Mouse (Mus musculus) heart, embryonic 12.5 days (tissue): ENCODE measurements around the gene Gpkow. TPM values are rescaled to one million over a fixed set of nuclear protein-coding genes. Genes with fewer than 3 reads are reported as not detected.
"Not testable (repeated sequence)": the region's sequence is repeated elsewhere in the genome, so short reads cannot be mapped to it uniquely, and the experiment has no call there.

Source experiments
- ATAC-seq: fragments of 200-750 bp; cut with Nextera tagmentation; 2 replicates; pipeline ENCODE4 v1.8.0; 2017; ENCODE audit warnings: moderate TSS enrichment, moderate library complexity; ENCODE audit not compliant: insufficient number of reproducible peaks, low FRiP score
- H3K27ac ChIP-seq: fragments of 300-500 bp; sonication (generic); 2 replicates; pipeline ENCODE4 v1.5.1; 2016; ENCODE audit warnings: mild to moderate bottlenecking, moderate library complexity; ENCODE audit not compliant: poor library complexity, severe bottlenecking
- H3K27me3 ChIP-seq: fragments of 300-500 bp; sonication (generic); replicated peaks from 2 replicates; pipeline ENCODE4 v1.6.1; 2016; ENCODE audit warnings: mild to moderate bottlenecking, moderate library complexity
- H3K36me3 ChIP-seq: fragments of 300-500 bp; sonication (generic); 2 replicates; pipeline ENCODE4 v1.6.1; 2016; ENCODE audit warnings: mild to moderate bottlenecking, moderate library complexity
- H3K4me1 ChIP-seq: fragments of 300-500 bp; sonication (generic); replicated peaks from 2 replicates; pipeline ENCODE4 v1.6.1; 2016; ENCODE audit warnings: mild to moderate bottlenecking
- H3K4me2 ChIP-seq: fragments of 300-500 bp; sonication (generic); 2 replicates; pipeline ENCODE4 v1.6.1; 2016; ENCODE audit warnings: mild to moderate bottlenecking, moderate library complexity
- H3K4me3 ChIP-seq: fragments of 300-500 bp; sonication (generic); 2 replicates; pipeline ENCODE4 v1.5.1; 2016; ENCODE audit warnings: mild to moderate bottlenecking
- H3K9ac ChIP-seq: fragments of 300-500 bp; sonication (generic); 2 replicates; pipeline ENCODE4 v1.6.1; 2016; ENCODE audit warnings: mild to moderate bottlenecking, moderate library complexity
- H3K9me3 ChIP-seq: fragments of 300-500 bp; sonication (generic); replicated peaks from 2 replicates; pipeline ENCODE4 v1.6.1; 2016; ENCODE audit warnings: mild to moderate bottlenecking, moderate library complexity
- WGBS: fragments of 180-500 bp; shearing (Covaris S2); methylation state at CpG from one replicate; pipeline ENCODE4 v1.1.7; 2016; 5-methylcytosine and 5-hydroxymethylcytosine counted together
- polyA plus RNA-seq: library from polyadenylated mRNA; unstranded; fragments of >200 nt; fragmentation: Nextera tagmentation; extraction: Ambion mirVana; gene quantifications from 2 replicates; pipeline ENCODE4 v1.2.1, GENCODE M21; 2016

The Gpkow gene
- polyA plus RNA-seq, 1 experiment from 2014 or later = 36.4 TPM

GRCm38 (mm10) chrX:7690486-7690885 lies 6.4 kb upstream of the Gpkow start:
- H3K4me2 ChIP-seq = no peak overlapping the region
- H3K4me3 ChIP-seq = no peak overlapping the region
- H3K36me3 ChIP-seq = no peaks in the 10 kb centered on the region
- no peaks in the 10 kb centered on the region for H3K4me1 ChIP-seq
- 50% methylated on average over 3 of the region's 3 CpGs for WGBS
- H3K27ac ChIP-seq = no peak overlapping the region
- peaks cover 3% of the 10 kb centered on the region; the same call in 1 of the 2 replicates for H3K27me3 ChIP-seq
- ATAC-seq = no peak
- no peak overlapping the region for H3K9ac ChIP-seq
- no peaks in the 10 kb centered on the region for H3K9me3 ChIP-seq

DNA sequence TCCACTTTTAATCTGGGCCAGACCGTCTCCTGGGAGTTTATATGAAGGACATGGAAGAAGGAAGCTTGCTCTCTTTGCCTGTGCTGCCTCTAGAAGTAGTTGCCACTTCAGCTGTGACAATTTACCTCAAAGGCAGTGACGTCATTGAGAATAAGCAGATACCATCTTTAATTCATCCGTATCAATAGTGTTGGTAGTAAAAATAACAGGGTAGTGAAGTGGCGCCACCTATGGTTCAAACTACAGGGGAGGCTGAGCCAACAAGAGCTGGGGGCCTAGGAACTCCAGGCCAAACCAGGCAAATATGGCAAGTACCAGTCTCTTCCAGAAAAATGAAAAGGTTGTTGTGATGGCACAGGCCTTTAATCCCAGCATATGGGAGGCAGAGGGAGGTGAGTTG lies 4.1 kb upstream of the Gpkow start:
- Histone ChIP-seq H3K4me3 (no peak overlapping the region), H3K36me3 (no peaks in the 10 kb centered on the region), H3K9me3 (no peaks in the 10 kb centered on the region), H3K4me2 (no peak overlapping the region), H3K4me1 (no peaks in the 10 kb centered on the region), H3K27ac (no peak overlapping the region), H3K27me3 (no peaks in the 10 kb centered on the region), H3K9ac (no peak overlapping the region)
- 33% methylated on average over 4 of the region's 4 CpGs for WGBS
- no peak for ATAC-seq

DNA sequence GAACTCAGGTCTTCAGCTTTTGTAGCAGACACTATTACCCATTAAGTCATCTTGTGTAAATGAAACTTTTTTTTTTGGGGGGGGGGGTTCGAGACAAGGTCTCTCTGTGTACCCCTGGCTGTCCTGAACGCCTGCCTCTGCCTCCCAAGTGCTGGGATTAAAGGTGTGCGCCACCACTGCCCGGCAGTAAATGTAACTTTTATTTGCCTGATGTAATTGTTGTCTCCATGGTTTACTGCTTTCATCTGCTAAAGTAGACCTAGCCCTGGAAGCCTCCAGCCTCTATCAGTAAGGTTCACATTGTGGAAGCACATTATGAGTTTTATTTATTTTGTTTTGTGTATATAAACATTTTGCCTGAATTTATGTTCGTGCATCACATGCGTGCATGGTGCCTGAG lies 411 bp upstream of the Gpkow start:
- 35% methylated on average over 6 of the region's 6 CpGs for whole genome bisulfite sequencing
- H3K27me3 ChIP-seq = no peaks in the 10 kb centered on the region

DNA sequence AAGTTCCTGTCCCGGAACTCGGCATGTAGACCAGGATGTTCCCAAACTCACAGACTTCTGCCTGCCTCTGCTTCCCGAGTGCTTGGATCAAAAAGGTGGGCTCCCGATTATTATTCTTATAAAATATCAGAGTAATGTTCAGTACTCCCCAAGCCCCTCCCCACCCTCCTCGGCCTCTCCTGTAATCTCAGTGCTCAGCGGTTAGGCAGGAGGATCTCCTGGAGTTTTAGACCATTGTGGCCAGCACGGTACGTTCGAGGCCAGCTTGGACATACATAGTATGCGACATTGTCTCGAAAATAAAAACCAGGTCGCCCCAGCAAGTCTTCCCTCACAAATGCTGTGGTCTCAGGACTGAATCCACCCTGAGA lies 16.8 kb downstream of the Gpkow start:
- H3K9ac ChIP-seq = peak overlapping the region; percentile 40; the same call in 1 of the 2 replicates
- peak; percentile 40; the same call in 1 of the 2 replicates for ATAC-seq

More for the DNA sequence above, 411 bp upstream of the Gpkow start:
- H3K9ac ChIP-seq = no peak overlapping the region
- peak overlapping the region; percentile 72 for H3K4me2 ChIP-seq
- no peaks in the 10 kb centered on the region for H3K9me3 ChIP-seq
- H3K4me3 ChIP-seq = peak overlapping the region; percentile 74; the same call in 1 of the 2 replicates
- H3K36me3 ChIP-seq = peaks cover 13% of the 10 kb centered on the region
- ATAC-seq = no peak
- no peak overlapping the region for H3K27ac ChIP-seq
- no peaks in the 10 kb centered on the region for H3K4me1 ChIP-seq

DNA sequence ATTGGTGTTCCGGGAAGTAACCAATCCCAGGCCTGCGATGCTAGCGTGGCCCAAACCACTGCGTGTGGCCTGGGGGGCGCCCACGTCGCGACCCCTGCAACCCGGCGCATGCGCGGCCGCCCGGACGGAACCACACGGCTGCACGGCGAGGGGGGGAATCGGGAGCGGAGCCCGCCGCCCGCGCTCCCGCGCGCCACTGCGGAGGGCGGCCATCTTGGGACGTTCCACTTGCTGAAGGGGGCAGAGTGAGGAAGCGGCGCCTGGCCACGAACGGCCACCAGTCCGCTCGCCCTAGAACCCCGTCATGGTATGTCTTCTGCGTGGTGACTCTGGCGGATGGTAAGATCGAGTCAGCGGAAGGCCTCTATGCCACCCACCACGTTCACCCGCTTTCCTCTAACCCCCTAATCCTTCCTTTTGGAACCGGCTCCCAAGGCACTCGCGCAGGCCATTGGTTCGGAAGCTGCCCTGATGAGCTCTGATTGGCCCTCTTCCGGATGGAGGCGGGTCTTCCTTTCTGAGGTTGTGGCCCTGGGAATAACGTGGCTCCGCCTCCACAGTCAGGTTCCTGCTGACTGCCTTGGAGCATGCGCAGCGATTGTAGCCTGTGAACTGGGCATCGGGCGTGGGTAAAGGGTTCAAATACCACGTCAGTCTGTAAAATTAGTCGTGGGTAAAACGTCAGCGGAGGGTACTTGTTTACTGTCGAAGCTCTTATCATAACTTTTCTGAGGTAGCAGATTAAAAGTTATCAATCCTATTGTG lies 17.4 kb downstream of the Gpkow start, which contains the start of gene Wdr45:
Gene Wdr45 (plus strand): TSS at position 199 of the 765 bp plus-strand sequence.
- peak; percentile 97 for ATAC-seq
- Histone ChIP-seq H3K9ac (peak within 1 kb of the TSS; percentile 40; the same call in 1 of the 2 replicates), H3K4me3 (peak within 1 kb of the TSS; percentile 43), H3K4me2 (peak within 1 kb of the TSS; percentile 59)
- not testable (repeated sequence) for H3K36me3 ChIP-seq, H3K9me3 ChIP-seq, H3K4me1 ChIP-seq, H3K27ac ChIP-seq, H3K27me3 ChIP-seq
- 9% methylated on average over 40 of the region's 60 CpGs for WGBS

More for the DNA sequence above, 16.8 kb downstream of the Gpkow start:
- Histone ChIP-seq H3K4me3 (peak overlapping the region; percentile 43), H3K4me2 (peak overlapping the region; percentile 59)
- WGBS = 23% methylated on average over 6 of the region's 12 CpGs
- not testable (repeated sequence) for H3K9me3 ChIP-seq, H3K27ac ChIP-seq, H3K36me3 ChIP-seq, H3K27me3 ChIP-seq, H3K4me1 ChIP-seq

DNA sequence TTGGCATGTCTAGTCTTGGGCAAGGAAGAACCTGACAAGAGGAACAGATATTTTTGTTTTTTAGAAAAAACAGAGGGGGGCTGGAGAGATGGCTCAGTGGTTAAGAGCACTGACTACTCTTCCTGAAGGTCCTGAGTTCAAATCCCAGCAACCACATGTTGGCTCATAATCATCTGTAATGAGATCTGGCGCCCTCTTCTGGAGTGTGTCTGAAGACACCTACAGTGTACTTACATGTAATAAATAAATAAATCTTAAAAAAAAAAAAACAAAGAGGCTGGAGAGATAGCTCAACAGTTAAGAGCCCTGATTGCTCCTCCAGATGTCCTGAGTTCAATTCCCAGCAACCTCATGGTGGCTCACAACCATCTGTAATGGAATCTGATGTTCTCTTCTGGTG lies 19.1 kb downstream of the Gpkow start:
- not testable (repeated sequence) for H3K4me3 ChIP-seq, H3K9me3 ChIP-seq, H3K36me3 ChIP-seq, H3K27ac ChIP-seq, ATAC-seq, H3K27me3 ChIP-seq, H3K9ac ChIP-seq, H3K4me1 ChIP-seq, H3K4me2 ChIP-seq
- 24% methylated on average over 1 of the region's 1 CpGs for WGBS

- Histone ChIP-seq H3K9me3 (no peaks in the 10 kb centered on the region), H3K9ac (peak within 1 kb of the TSS; percentile 73), H3K4me2 (peak within 1 kb of the TSS; percentile 76), H3K27me3 (no peaks in the 10 kb centered on the region), H3K4me1 (peaks cover 6% of the 10 kb centered on the region), H3K4me3 (peak within 1 kb of the TSS; percentile 73), H3K36me3 (peaks cover 17% of the 10 kb centered on the region), H3K27ac (peak within 1 kb of the TSS; percentile 86)
- peak; percentile 89 for ATAC-seq
- 22% methylated on average over 22 of the region's 22 CpGs for WGBS
Observed at GRCm38 (mm10) chrX:7721514-7722281, 24.8 kb downstream of the Gpkow start, which contains the start of gene Gm45208. Gene Gm45208 (plus strand): TSS chrX:7722245.

GRCm38 (mm10) chrX:7722282-7722611 lies 25.3 kb downstream of the Gpkow start:
- H3K4me1 ChIP-seq = peaks cover 6% of the 10 kb centered on the region
- H3K36me3 ChIP-seq = peaks cover 22% of the 10 kb centered on the region
- peak overlapping the region; percentile 27; the same call in 1 of the 2 replicates for H3K27ac ChIP-seq
- H3K4me3 ChIP-seq = peak overlapping the region; percentile 73
- peak overlapping the region; percentile 76 for H3K4me2 ChIP-seq
- no peak for ATAC-seq
- WGBS = 9% methylated on average over 11 of the region's 11 CpGs
- peak overlapping the region; percentile 73 for H3K9ac ChIP-seq
- H3K9me3 ChIP-seq = no peaks in the 10 kb centered on the region
- no peaks in the 10 kb centered on the region for H3K27me3 ChIP-seq

- peak overlapping the region; percentile 27; the same call in 1 of the 2 replicates for H3K27ac ChIP-seq
- 17% methylated on average over 4 of the region's 4 CpGs for WGBS
- peak overlapping the region; percentile 73 for H3K9ac ChIP-seq
Observed at GRCm38 (mm10) chrX:7722691-7723090, 25.8 kb downstream of the Gpkow start.

DNA sequence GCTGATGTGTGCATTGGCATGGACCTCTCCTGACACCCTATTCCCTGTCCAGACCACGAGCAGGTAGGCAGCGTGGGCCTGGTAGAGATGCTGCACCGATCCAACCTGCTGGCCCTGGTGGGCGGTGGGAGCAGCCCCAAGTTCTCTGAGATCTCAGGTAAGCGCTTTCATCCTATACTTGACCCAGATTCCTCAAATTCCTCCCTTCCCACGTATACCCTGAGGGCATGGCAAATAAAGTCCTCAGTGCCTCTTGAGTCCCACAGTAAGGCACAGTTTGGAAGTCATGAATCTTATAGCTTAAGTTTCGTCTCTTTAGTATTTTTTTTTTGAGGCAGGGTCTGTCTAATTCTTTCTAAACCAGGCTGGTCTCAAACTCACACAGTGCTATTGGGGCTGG lies 27.2 kb downstream of the Gpkow start:
- no peak overlapping the region for H3K4me3 ChIP-seq
- no peak overlapping the region for H3K4me2 ChIP-seq
- peaks cover 22% of the 10 kb centered on the region for H3K36me3 ChIP-seq
- no peaks in the 10 kb centered on the region for H3K27me3 ChIP-seq
- H3K9ac ChIP-seq = no peak overlapping the region
- H3K9me3 ChIP-seq = no peaks in the 10 kb centered on the region
- no peak overlapping the region for H3K27ac ChIP-seq
- H3K4me1 ChIP-seq = peaks cover 11% of the 10 kb centered on the region
- no peak for ATAC-seq
- 76% methylated on average over 7 of the region's 7 CpGs for WGBS

More at GRCm38 (mm10) chrX:7722691-7723090, 25.8 kb downstream of the Gpkow start:
- ATAC-seq = no peak
- peaks cover 8% of the 10 kb centered on the region for H3K4me1 ChIP-seq
- H3K9me3 ChIP-seq = no peaks in the 10 kb centered on the region
- peaks cover 22% of the 10 kb centered on the region for H3K36me3 ChIP-seq
- H3K4me3 ChIP-seq = peak overlapping the region; percentile 73
- peak overlapping the region; percentile 76 for H3K4me2 ChIP-seq
- no peaks in the 10 kb centered on the region for H3K27me3 ChIP-seq

- H3K9me3 ChIP-seq = no peaks in the 10 kb centered on the region
- 80% methylated on average over 12 of the region's 12 CpGs for WGBS
- peaks cover 11% of the 10 kb centered on the region for H3K4me1 ChIP-seq
- H3K27ac ChIP-seq = no peak overlapping the region
- H3K36me3 ChIP-seq = peaks cover 22% of the 10 kb centered on the region
- no peak overlapping the region for H3K4me3 ChIP-seq
- no peak overlapping the region for H3K4me2 ChIP-seq
- ATAC-seq = no peak
- no peaks in the 10 kb centered on the region for H3K27me3 ChIP-seq
- no peak overlapping the region for H3K9ac ChIP-seq
Observed at GRCm38 (mm10) chrX:7725841-7726240, 28.9 kb downstream of the Gpkow start.
